Comparison of ENCODE assay signal across 8 mouse cellular contexts in the genomic region with DNA sequence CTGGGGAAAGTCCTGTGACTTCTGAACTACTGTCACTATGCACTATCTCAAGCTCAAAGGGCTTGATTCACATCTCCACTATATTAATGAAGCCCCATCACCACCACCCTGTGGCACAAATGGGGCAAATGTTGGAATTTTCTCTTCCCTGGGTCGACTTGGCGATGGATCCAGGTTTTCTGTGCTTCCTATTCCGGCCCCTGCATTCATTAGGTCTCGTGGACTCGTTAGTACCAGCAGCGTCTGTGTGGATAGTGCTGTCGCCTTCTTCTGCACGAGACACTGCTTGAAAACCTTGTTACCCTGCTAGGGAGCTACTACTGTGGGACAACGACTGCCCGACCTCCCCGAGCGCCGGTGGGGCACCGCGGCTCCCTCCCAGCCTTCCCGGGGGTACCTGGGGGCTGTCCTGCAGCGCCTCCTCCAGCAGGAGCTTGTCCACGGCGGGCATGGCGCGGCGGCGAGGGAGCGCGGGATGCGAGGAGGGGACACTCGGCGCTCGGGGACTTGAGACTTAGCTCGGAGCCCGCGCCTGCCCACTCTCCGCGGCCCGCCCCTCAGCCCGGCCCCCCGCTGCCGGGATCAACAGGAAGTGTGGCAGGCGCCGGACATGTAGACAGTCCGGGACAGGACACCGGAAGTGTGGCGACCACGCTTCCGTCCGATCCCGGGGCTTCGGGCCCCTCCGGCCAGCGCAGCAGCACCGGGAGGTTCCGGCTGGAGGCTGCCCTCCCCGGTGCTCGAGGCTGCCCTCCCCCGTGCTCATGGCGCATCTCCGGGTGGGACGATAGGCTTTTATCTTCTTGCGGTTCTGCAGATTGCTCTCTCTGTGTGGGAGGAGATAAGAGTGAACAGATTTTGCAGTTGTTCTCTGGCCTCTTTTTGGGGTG. TPM values are rescaled to one million over a fixed set of nuclear protein-coding genes. Genes with fewer than 3 reads are reported as not detected.
DNase-seq lines count a peak whose midpoint lies in the region; ATAC-seq lines count a peak whose summit lies in the region.

A gene (minus strand): TSS at position 608 of the 890 bp plus-strand sequence.

- no peaks in the 10 kb centered on the region for H3K36me3 ChIP-seq in intestine, embryonic 16.5 days (ENCODE audit: control insufficient read depth, insufficient read depth, low read length)

- H3K4me2 ChIP-seq in intestine, embryonic 16.5 days (ENCODE audit: low read depth, low read length): peak within 1 kb of the TSS; percentile 89

- H3K27ac ChIP-seq in intestine, embryonic 16.5 days (ENCODE audit: low read length): peak within 1 kb of the TSS; percentile 93

- peak; percentile 94 for ATAC-seq in intestine, embryonic 16.5 days

- peak within 1 kb of the TSS; percentile 87 for H3K9ac ChIP-seq in intestine, embryonic 16.5 days (ENCODE audit: low read depth, low read length)

- peak; percentile 93 to 96 for DNase-seq in adrenal gland, adult 18-20 months (ENCODE audit: low spot score in 2 of 2)
- peak; percentile 94 for DNase-seq in embryo, embryonic 10.5 days (ENCODE audit: low spot score)
- DNase-seq in gastrocnemius, postnatal 4 days (ENCODE audit: low spot score in 2 of 2): peak; percentile 95 to 96
- DNase-seq in left cerebral cortex, postnatal 25 days (ENCODE audit: low spot score in 2 of 2): peak; percentile 90 to 92
- DNase-seq in mesoderm, embryonic 11.5 days (ENCODE audit: low read depth, low spot score): peak; percentile 86
- peak; percentile 91 for DNase-seq in right cerebral cortex, postnatal 25 days
- peak; percentile 87 to 95 for DNase-seq in urinary bladder, postnatal 36 days (ENCODE audit: low spot score in 2 of 2)

- H3K4me1 ChIP-seq in intestine, embryonic 16.5 days (ENCODE audit: control insufficient read depth, insufficient read depth, low read length): peaks cover 19% of the 10 kb centered on the region

- peak within 1 kb of the TSS; percentile 87 for H3K4me3 ChIP-seq in intestine, embryonic 16.5 days (ENCODE audit: low read length)

- intact Hi-C loops in left cerebral cortex, postnatal 25 days (cut with DNase I): loop anchor here (2.0 to 5.0 kb wide), 2 partner anchors 74 to 129 kb away; a partner anchor contains a TSS

- no peaks in the 10 kb centered on the region for H3K9me3 ChIP-seq in intestine, embryonic 16.5 days (ENCODE audit: control insufficient read depth, low read length)

- under 1% methylated on average over 58 of the region's 59 CpGs for WGBS in intestine, embryonic 16.5 days

- no peaks in the 10 kb centered on the region for H3K27me3 ChIP-seq in intestine, embryonic 16.5 days (replicated peaks; ENCODE audit: control insufficient read depth, insufficient read depth, low read length)

RNA-seq across cellular contexts. Expression of the gene that starts here (rescaled TPM):
- total RNA-seq in adrenal gland, adult 18-20 months (2021): 100 to 1,000 TPM in 1 of 2 experiments, 10 to 100 TPM in 1; 34.4 to 105 TPM
- 10 to 100 TPM; 32.8 to 45.6 TPM for total RNA-seq in gastrocnemius, postnatal 4 days (2021)
- polyA plus RNA-seq in intestine, embryonic 16.5 days (2015; fragmentation: Nextera tagmentation; extraction: Ambion mirVana): 50.4 and 53.0 TPM in 2 replicates
- 10 to 100 TPM; 49.6 to 56.0 TPM for total RNA-seq in left cerebral cortex, postnatal 25 days (2021)

Comparison
In these comparisons a context has a peak if more than half of its experiments do, and no peak if none do; other contexts are left out.
1. Peak in every context shown above with its lines: DNase-seq, ATAC-seq, H3K4me3 ChIP-seq and H3K27ac ChIP-seq.